Mouse (Mus musculus) limb, embryonic 14.5 days (tissue): ENCODE measurements at regions not wholly inside any gene's neighbourhood (a gene's known extent, or its start where the extent isn't known, plus 50 kb on each side); places are given as distances from the start of the nearest gene placed in this dataset.

ENCODE experiments used
- ATAC-seq: fragments of 200-750 bp; cut with Nextera tagmentation; 2 replicates; pipeline ENCODE4 v1.8.0; 2017; ENCODE audit warnings: low read depth, moderate number of reproducible peaks, moderate TSS enrichment; ENCODE audit not compliant: low FRiP score
- DNase-seq: peaks from one replicate; pipeline ENCODE4 v3.0.0-alpha.2; 2015; ENCODE audit warnings: low spot score
- H3K27ac ChIP-seq: fragments of 300-500 bp; sonication (generic); replicated peaks from 2 replicates; pipeline ENCODE4 v1.5.1; 2014; ENCODE audit warnings: low read depth, mild to moderate bottlenecking, low read length, moderate library complexity, mixed read lengths
- H3K27me3 ChIP-seq: fragments of 300-500 bp; sonication (generic); 2 replicates; pipeline ENCODE4 v1.6.1; 2014; ENCODE audit warnings: low read length, mixed read lengths; ENCODE audit not compliant: control insufficient read depth, insufficient read depth
- H3K36me3 ChIP-seq: fragments of 300-500 bp; sonication (generic); 2 replicates; pipeline ENCODE4 v1.6.1; 2014; ENCODE audit warnings: mild to moderate bottlenecking, low read length, moderate library complexity, mixed read lengths; ENCODE audit not compliant: control insufficient read depth, insufficient read depth
- H3K4me1 ChIP-seq: fragments of 300-500 bp; sonication (generic); 2 replicates; pipeline ENCODE4 v1.6.1; 2014; ENCODE audit warnings: antibody characterized with exemption, low read length, mixed read lengths; ENCODE audit not compliant: control insufficient read depth, insufficient read depth
- H3K4me2 ChIP-seq: fragments of 300-500 bp; sonication (generic); replicated peaks from 2 replicates; pipeline ENCODE4 v1.6.1; 2014; ENCODE audit warnings: low read depth, mild to moderate bottlenecking, low read length, moderate library complexity; ENCODE audit not compliant: severe bottlenecking
- H3K4me3 ChIP-seq: fragments of 300-500 bp; sonication (generic); replicated peaks from 2 replicates; pipeline ENCODE4 v1.5.1; 2014; ENCODE audit warnings: low read length
- H3K9ac ChIP-seq: fragments of 300-500 bp; sonication (generic); 2 replicates; pipeline ENCODE4 v1.6.1; 2014; ENCODE audit warnings: mild to moderate bottlenecking, low read depth, low read length, moderate library complexity; ENCODE audit not compliant: severe bottlenecking
- H3K9me3 ChIP-seq: fragments of 300-500 bp; sonication (generic); 2 replicates; pipeline ENCODE4 v1.6.1; 2016; ENCODE audit warnings: low read length; ENCODE audit not compliant: control insufficient read depth
- POLR2A ChIP-seq: fragments of 200-500 bp; IDR thresholded peaks from 2 replicates; pipeline ENCODE4 v1.8.0; 2012; ENCODE audit warnings: inconsistent platforms, mild to moderate bottlenecking, moderate library complexity, borderline replicate concordance; ENCODE audit not compliant: insufficient read depth, insufficient read length; ENCODE audit errors: extremely low read depth
- WGBS: fragments of 180-500 bp; shearing (Covaris S2); extraction: QIAGEN DNeasy Blood & Tissue Kit; methylation state at CpG from one replicate; pipeline ENCODE4 v1.1.7; 2014; 5-methylcytosine and 5-hydroxymethylcytosine counted together

- Histone ChIP-seq H3K4me1 (no peaks in the 10 kb centered on the region), H3K4me2 (no peak overlapping the region), H3K9ac (no peak overlapping the region), H3K27me3 (no peaks in the 10 kb centered on the region), H3K27ac (no peak overlapping the region), H3K36me3 (no peaks in the 10 kb centered on the region), H3K4me3 (no peak overlapping the region), H3K9me3 (no peaks in the 10 kb centered on the region)
- no peak for TF ChIP-seq POLR2A
- ATAC-seq (no peak), DNase-seq (no peak)
Observed at GRCm38 (mm10) chr8:102845362-102845761, 59.9 kb upstream of the Cdh11 start.

DNA sequence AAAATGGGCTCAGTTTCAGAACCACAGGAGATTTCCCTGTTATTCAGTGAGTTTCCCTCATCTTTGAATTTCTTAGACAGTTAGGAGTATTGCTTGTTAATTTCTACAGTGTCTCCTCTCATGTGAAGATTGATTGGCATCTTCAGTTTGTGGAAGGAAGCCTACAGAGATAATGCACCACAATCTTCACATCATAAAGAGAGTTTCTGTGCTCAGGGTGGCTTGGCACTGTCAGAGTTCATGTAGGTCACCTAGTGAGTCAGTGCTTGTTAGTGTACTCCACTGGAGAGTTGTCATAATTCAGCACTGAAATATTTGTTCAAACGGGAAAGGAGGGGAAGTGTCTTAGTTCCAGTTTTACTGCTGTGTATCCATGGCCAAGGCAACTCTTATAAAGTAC is 74.6 kb upstream of the Cdh11 start:
- Histone ChIP-seq H3K4me1 (0 out of 2 replicates have a peak, but pooled peaks cover 5% of the 10 kb centered on the region), H3K4me3 (no peak overlapping the region), H3K4me2 (no peak overlapping the region), H3K27me3 (no peaks in the 10 kb centered on the region), H3K9ac (no peak overlapping the region), H3K36me3 (no peaks in the 10 kb centered on the region), H3K9me3 (no peaks in the 10 kb centered on the region), H3K27ac (no peak overlapping the region)
- WGBS: 70% methylated on average over 1 of the region's 1 CpGs
- TF ChIP-seq POLR2A: no peak
- no peak for DNase-seq
- ATAC-seq: no peak

DNA sequence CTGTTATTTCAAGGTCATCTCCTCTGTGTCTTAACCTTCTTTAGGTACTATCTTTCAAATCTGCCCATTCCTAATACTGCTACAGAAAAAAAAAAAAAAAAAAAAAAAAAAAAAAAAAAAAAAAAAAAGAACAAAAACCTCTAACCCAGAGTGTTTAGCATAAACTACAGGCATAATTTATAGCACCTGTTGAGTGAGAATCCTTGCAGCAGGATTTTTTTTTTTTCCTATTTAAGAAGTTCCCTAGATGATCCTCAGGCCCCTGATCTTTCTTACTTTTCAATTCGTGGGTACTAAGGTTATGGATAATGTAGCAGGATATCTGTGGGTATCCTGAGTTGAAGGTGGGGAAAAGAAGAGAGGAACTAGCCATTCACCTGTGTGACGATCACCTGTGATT is 114.1 kb upstream of the Cdh11 start:
- 78% methylated on average over 2 of the region's 2 CpGs for WGBS
- Histone ChIP-seq H3K27me3 (no peaks in the 10 kb centered on the region), H3K9ac (no peak overlapping the region), H3K27ac (no peak overlapping the region), H3K4me1 (peaks cover 10% of the 10 kb centered on the region), H3K4me2 (no peak overlapping the region), H3K9me3 (no peaks in the 10 kb centered on the region), H3K4me3 (no peak overlapping the region), H3K36me3 (no peaks in the 10 kb centered on the region)
- no peak for DNase-seq
- ATAC-seq: no peak
- TF ChIP-seq POLR2A: no peak

- Histone ChIP-seq H3K27ac (no peak overlapping the region), H3K27me3 (no peaks in the 10 kb centered on the region), H3K36me3 (no peaks in the 10 kb centered on the region), H3K4me2 (peak overlapping the region; percentile 34), H3K9ac (no peak overlapping the region), H3K4me1 (peaks cover 10% of the 10 kb centered on the region), H3K4me3 (no peak overlapping the region), H3K9me3 (no peaks in the 10 kb centered on the region)
- peak; percentile 13 for DNase-seq
- peak; percentile 67 for ATAC-seq
- TF ChIP-seq POLR2A: no peak
- 19% methylated on average over 5 of the region's 5 CpGs for WGBS
Observed at GRCm38 (mm10) chr8:102900662-102901061, 115.2 kb upstream of the Cdh11 start.

DNA sequence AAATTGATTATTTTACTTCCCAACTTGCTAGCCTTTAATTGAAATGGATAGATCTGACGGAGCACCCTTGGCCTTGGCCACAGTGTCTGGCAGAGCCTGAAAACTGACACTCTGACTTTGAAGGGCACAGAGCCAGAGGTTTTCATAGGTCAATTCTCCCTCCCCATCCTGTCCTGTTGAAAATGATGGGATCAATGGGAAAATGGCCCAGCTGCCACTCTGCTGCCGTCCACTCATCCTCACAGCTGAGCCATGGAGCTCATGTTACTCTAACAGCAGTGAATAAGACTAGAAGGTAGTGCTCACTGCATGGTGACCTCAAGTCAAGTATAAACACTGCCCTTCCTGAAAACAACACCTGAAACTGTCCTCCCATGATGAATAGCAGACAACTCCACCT is 122.0 kb upstream of the Cdh11 start:
- 45% methylated on average over 2 of the region's 2 CpGs for WGBS
- DNase-seq: no peak
- Histone ChIP-seq H3K4me2 (no peak overlapping the region), H3K4me3 (no peak overlapping the region), H3K27ac (no peak overlapping the region), H3K36me3 (no peaks in the 10 kb centered on the region), H3K27me3 (no peaks in the 10 kb centered on the region), H3K9ac (no peak overlapping the region), H3K9me3 (no peaks in the 10 kb centered on the region), H3K4me1 (no peaks in the 10 kb centered on the region)
- TF ChIP-seq POLR2A: no peak
- ATAC-seq: no peak

- peak overlapping the region; percentile 46; the same call in 1 of the 2 replicates for H3K27ac ChIP-seq
Observed at GRCm38 (mm10) chr8:102931342-102931835, 145.9 kb upstream of the Cdh11 start.

More at GRCm38 (mm10) chr8:102931342-102931835, 145.9 kb upstream of the Cdh11 start:
- no peak overlapping the region for H3K4me3 ChIP-seq
- H3K4me2 ChIP-seq: no peak overlapping the region
- DNase-seq (peak; percentile 27), ATAC-seq (no peak; the same call in 1 of the 2 replicates)
- no peaks in the 10 kb centered on the region for H3K27me3 ChIP-seq
- H3K36me3 ChIP-seq: no peaks in the 10 kb centered on the region
- 3% methylated on average over 3 of the region's 3 CpGs for WGBS
- H3K9ac ChIP-seq: no peak overlapping the region
- no peaks in the 10 kb centered on the region for H3K9me3 ChIP-seq
- peaks cover 16% of the 10 kb centered on the region for H3K4me1 ChIP-seq
- TF ChIP-seq POLR2A: no peak
